ENCODE assay signal across 22 mouse cellular contexts in the genomic region with DNA sequence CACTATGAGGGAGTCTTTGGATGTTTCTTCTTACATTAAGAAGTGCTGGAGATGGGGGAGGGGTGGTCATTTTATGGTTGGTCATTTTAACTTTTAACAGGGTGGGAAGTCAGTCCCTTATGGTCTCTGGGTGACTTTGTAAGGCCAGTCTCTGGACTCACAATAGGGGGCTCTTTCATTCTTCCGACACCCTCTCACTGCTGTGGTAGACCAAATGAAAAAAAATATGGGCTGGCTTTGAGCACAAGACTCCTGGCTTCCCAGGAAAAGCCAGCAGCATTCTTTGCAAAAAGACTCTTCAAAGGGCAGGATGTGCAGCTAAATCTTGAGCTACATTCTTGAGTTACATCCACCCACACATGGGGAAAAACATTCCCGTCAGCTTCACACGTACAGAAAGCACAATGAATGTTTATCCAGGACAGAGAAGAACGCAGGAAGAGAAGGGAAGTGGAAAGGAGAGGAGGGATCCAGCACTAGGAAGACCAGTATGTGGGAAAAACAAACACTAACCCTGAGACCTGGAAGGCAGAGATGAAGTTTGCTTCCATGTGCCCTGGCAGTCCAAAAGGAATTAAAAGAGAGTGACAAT. TPM values are rescaled to one million over a fixed set of nuclear protein-coding genes. Genes with fewer than 3 reads are reported as not detected.
A peak's percentile ranks its signal among the peaks of the same experiment; 100 is the strongest.
DNase-seq lines count a peak whose midpoint lies in the region; ATAC-seq and TF ChIP-seq lines count a peak whose summit lies in the region.
"Had no signal": no experiment of that assay in that cellular context is flagged by ENCODE, and none has a peak within 500 bp of the region (broad histone marks: within the 10 kb centered on the region; RNA-seq: fewer than 3 reads in every experiment).

No protein-coding gene starts in this region.

- no peak for DNase-seq in gastrocnemius, adult 2 months
- no peak for DNase-seq in gastrocnemius, postnatal 25 days
- DNase-seq in neural tube, embryonic 11.5 days (ENCODE audit: low spot score), result no peak
- no peak for DNase-seq in neural tube, embryonic 10.5 days (ENCODE audit: extremely low spot score, low spot score)
- DNase-seq in layer of hippocampus, adult 11-12 months (ENCODE audit: low spot score), result no peak
- DNase-seq in urinary bladder, adult 2 months (ENCODE audit: low spot score), result no peak
- DNase-seq: adrenal gland, adult 8-10 months; cerebellum, adult 9-10 months; heart, postnatal 36 days; lung, postnatal 36 days; spleen, adult 18-20 months; thymus, postnatal 25 days had no signal

- no peak overlapping the region for H3K4me2 ChIP-seq in hindbrain, embryonic 15.5 days
- no peak overlapping the region for H3K4me2 ChIP-seq in hindbrain, embryonic 13.5 days
- no peak overlapping the region for H3K4me2 ChIP-seq in neural tube, embryonic 11.5 days (ENCODE audit: low read depth)
- H3K4me2 ChIP-seq: embryonic facial prominence, embryonic 12.5 days; forebrain, embryonic 12.5 days; liver, embryonic 15.5 days; midbrain, embryonic 13.5 days; neural tube, embryonic 12.5 days had no signal

- no peaks in the 10 kb centered on the region for H3K9me3 ChIP-seq in hindbrain, embryonic 15.5 days
- no peaks in the 10 kb centered on the region for H3K9me3 ChIP-seq in hindbrain, embryonic 13.5 days
- H3K9me3 ChIP-seq in neural tube, embryonic 11.5 days (ENCODE audit: control insufficient read depth, low read length), result no peaks in the 10 kb centered on the region
- H3K9me3 ChIP-seq: embryonic facial prominence, embryonic 12.5 days; forebrain, embryonic 12.5 days; liver, embryonic 15.5 days; midbrain, embryonic 13.5 days; neural tube, embryonic 12.5 days had no signal

- 45% methylated on average over 4 of the region's 4 CpGs for WGBS in hindbrain, embryonic 15.5 days
- WGBS in hindbrain, embryonic 13.5 days, result 51% methylated on average over 4 of the region's 4 CpGs
- WGBS in neural tube, embryonic 11.5 days, result 42% methylated on average over 4 of the region's 4 CpGs

- ATAC-seq in hindbrain, embryonic 15.5 days (ENCODE audit: low FRiP score, low read depth), result no peak
- no peak for ATAC-seq in hindbrain, embryonic 13.5 days (ENCODE audit: low FRiP score)
- ATAC-seq in neural tube, embryonic 11.5 days (ENCODE audit: insufficient read depth, low FRiP score, low TSS enrichment), result no peak
- ATAC-seq: intestine, embryonic 16.5 days; midbrain, embryonic 13.5 days had no signal

- intact Hi-C loops in gastrocnemius, adult 2 months (cut with DNase I), result no loop called here

- no peaks in the 10 kb centered on the region for H3K36me3 ChIP-seq in hindbrain, embryonic 15.5 days
- no peaks in the 10 kb centered on the region for H3K36me3 ChIP-seq in hindbrain, embryonic 13.5 days
- H3K36me3 ChIP-seq in neural tube, embryonic 11.5 days (ENCODE audit: control insufficient read depth, insufficient read depth, low read length), result no peaks in the 10 kb centered on the region
- H3K36me3 ChIP-seq: embryonic facial prominence, embryonic 12.5 days; forebrain, embryonic 12.5 days; liver, embryonic 15.5 days; midbrain, embryonic 13.5 days; neural tube, embryonic 12.5 days had no signal

- H3K27me3 ChIP-seq in hindbrain, embryonic 15.5 days, result no peaks in the 10 kb centered on the region
- H3K27me3 ChIP-seq in hindbrain, embryonic 13.5 days, result no peaks in the 10 kb centered on the region
- H3K27me3 ChIP-seq in neural tube, embryonic 11.5 days (ENCODE audit: control insufficient read depth, insufficient read depth, low read length), result no peaks in the 10 kb centered on the region
- H3K27me3 ChIP-seq: embryonic facial prominence, embryonic 12.5 days; forebrain, embryonic 12.5 days; liver, embryonic 15.5 days; midbrain, embryonic 13.5 days; neural tube, embryonic 12.5 days had no signal

- peak overlapping the region; percentile 84 for H3K27ac ChIP-seq in gastrocnemius, adult 2 months
- 0 out of 2 replicates have a peak overlapping the region, but pooled peaks have one; percentile 10 for H3K27ac ChIP-seq in hindbrain, embryonic 15.5 days (replicated peaks)
- no peak overlapping the region for H3K27ac ChIP-seq in hindbrain, embryonic 13.5 days
- H3K27ac ChIP-seq in neural tube, embryonic 11.5 days (ENCODE audit: low read depth, low read length), result 0 out of 2 replicates have a peak overlapping the region, but pooled peaks have one; percentile 23
- H3K27ac ChIP-seq: embryonic facial prominence, embryonic 12.5 days; forebrain, embryonic 12.5 days; liver, embryonic 15.5 days; midbrain, embryonic 13.5 days; neural tube, embryonic 12.5 days had no signal

- H3K4me1 ChIP-seq in hindbrain, embryonic 15.5 days (replicated peaks), result no peaks in the 10 kb centered on the region
- H3K4me1 ChIP-seq in hindbrain, embryonic 13.5 days (replicated peaks), result no peaks in the 10 kb centered on the region
- H3K4me1 ChIP-seq in neural tube, embryonic 11.5 days (ENCODE audit: control insufficient read depth, insufficient read depth, low read length), result no peaks in the 10 kb centered on the region
- H3K4me1 ChIP-seq: embryonic facial prominence, embryonic 12.5 days; forebrain, embryonic 12.5 days; liver, embryonic 15.5 days; midbrain, embryonic 13.5 days; neural tube, embryonic 12.5 days had no signal

- H3K4me3 ChIP-seq in gastrocnemius, adult 2 months, result no peak overlapping the region
- H3K4me3 ChIP-seq in hindbrain, embryonic 15.5 days, result no peak overlapping the region
- no peak overlapping the region for H3K4me3 ChIP-seq in hindbrain, embryonic 13.5 days
- no peak overlapping the region for H3K4me3 ChIP-seq in neural tube, embryonic 11.5 days (ENCODE audit: low read depth, low read length)
- H3K4me3 ChIP-seq: embryonic facial prominence, embryonic 12.5 days; forebrain, embryonic 12.5 days; liver, embryonic 15.5 days; midbrain, embryonic 13.5 days; neural tube, embryonic 12.5 days had no signal

- H3K9ac ChIP-seq in hindbrain, embryonic 15.5 days, result no peak overlapping the region
- H3K9ac ChIP-seq in hindbrain, embryonic 13.5 days, result no peak overlapping the region
- H3K9ac ChIP-seq in neural tube, embryonic 11.5 days (ENCODE audit: low read length), result no peak overlapping the region
- H3K9ac ChIP-seq: embryonic facial prominence, embryonic 12.5 days; forebrain, embryonic 12.5 days; liver, embryonic 15.5 days; midbrain, embryonic 13.5 days; neural tube, embryonic 12.5 days had no signal

- no peak for TF ChIP-seq CTCF in gastrocnemius, adult 2 months (IDR thresholded peaks at IDR 0.05)

RNA-seq across cellular contexts. Expression of a gene that starts 31.6 kb away (rescaled TPM):
- total RNA-seq in gastrocnemius, adult 2 months (2021), result 1,000 to 10,000 TPM in 1 of 2 experiments, 100 to 1,000 TPM in 1; 466 to 1,631 TPM
- total RNA-seq in gastrocnemius, postnatal 25 days (2021), result 1,000 to 10,000 TPM in 1 of 2 experiments, 100 to 1,000 TPM in 1; 560 to 1,240 TPM
- 0.06 and 0.26 TPM in 2 replicates for polyA plus RNA-seq in hindbrain, embryonic 15.5 days (2015; fragmentation: Nextera tagmentation; extraction: Ambion mirVana)
- polyA plus RNA-seq in hindbrain, embryonic 13.5 days (2015; fragmentation: Nextera tagmentation; extraction: Ambion mirVana), result 0.05 TPM in 1 of 2 replicates, not detected in the other
- 1.8 and 2.3 TPM in 2 replicates for polyA plus RNA-seq in neural tube, embryonic 11.5 days (2014; fragmentation: Nextera tagmentation; extraction: Ambion mirVana)
- polyA plus RNA-seq in urinary bladder, adult 2 months (2012; rRNA removed), result 0.01 and 0.04 TPM in 2 replicates
- polyA plus RNA-seq: intestine, embryonic 16.5 days had no signal

RNA-seq across cellular contexts. Expression of a gene that starts 49.7 kb away (rescaled TPM):
- total RNA-seq in gastrocnemius, adult 2 months (2021), result 1 to 10 TPM; 5.2 to 8.5 TPM
- 1 to 10 TPM; 5.8 to 7.5 TPM for total RNA-seq in gastrocnemius, postnatal 25 days (2021)
- 41.9 and 44.1 TPM in 2 replicates for polyA plus RNA-seq in hindbrain, embryonic 15.5 days (2015; fragmentation: Nextera tagmentation; extraction: Ambion mirVana)
- 24.3 and 27.5 TPM in 2 replicates for polyA plus RNA-seq in hindbrain, embryonic 13.5 days (2015; fragmentation: Nextera tagmentation; extraction: Ambion mirVana)
- 18.6 and 21.3 TPM in 2 replicates for polyA plus RNA-seq in neural tube, embryonic 11.5 days (2014; fragmentation: Nextera tagmentation; extraction: Ambion mirVana)
- polyA plus RNA-seq in urinary bladder, adult 2 months (2012; rRNA removed), result 33.8 and 34.4 TPM in 2 replicates

RNA-seq across cellular contexts. Expression of a gene that starts 50.5 kb away (rescaled TPM):
- total RNA-seq in gastrocnemius, adult 2 months (2021), result not detected
- not detected for total RNA-seq in gastrocnemius, postnatal 25 days (2021)
- not detected in 2 replicates for polyA plus RNA-seq in hindbrain, embryonic 15.5 days (2015; fragmentation: Nextera tagmentation; extraction: Ambion mirVana)
- polyA plus RNA-seq in hindbrain, embryonic 13.5 days (2015; fragmentation: Nextera tagmentation; extraction: Ambion mirVana), result not detected in 2 replicates
- not detected in 2 replicates for polyA plus RNA-seq in neural tube, embryonic 11.5 days (2014; fragmentation: Nextera tagmentation; extraction: Ambion mirVana)
- not detected in 2 replicates for polyA plus RNA-seq in urinary bladder, adult 2 months (2012; rRNA removed)
- total RNA-seq: heart, postnatal 36 days had no signal
- polyA plus RNA-seq: embryonic facial prominence, embryonic 12.5 days; forebrain, embryonic 12.5 days; intestine, embryonic 16.5 days; limb, embryonic 11.5 days; liver, embryonic 15.5 days; midbrain, embryonic 13.5 days; neural tube, embryonic 12.5 days; stomach, embryonic 16.5 days had no signal
